Mouse (Mus musculus) frontal cortex, postnatal 36 days (tissue): ENCODE results near the gene Gpr157.
"Not testable (repeated sequence)": the region's sequence is repeated elsewhere in the genome, so short reads cannot be mapped to it uniquely, and the experiment has no call there.

Experiments used
- DNase-seq, 2 experiments: peaks; one replicate each; pipeline ENCODE4 v3.0.0; 2022; ENCODE audit warnings: low spot score in 2 of 2

Gpr157 gene

GRCm38 (mm10) chr4:150087161-150087889, at the start of gene Gpr157:
Gene Gpr157, plus strand, starts transcription at chr4:150087365.
- peak; percentile 84 to 85 for DNase-seq

- DNase-seq = no peak
Measured at GRCm38 (mm10) chr4:150038533-150038932, 48.6 kb upstream of the Gpr157 start.

- DNase-seq = no peak
Measured at GRCm38 (mm10) chr4:150040003-150040581, 47.1 kb upstream of the Gpr157 start.

GRCm38 (mm10) chr4:150040856-150041255, 46.3 kb upstream of the Gpr157 start:
- DNase-seq = not testable (repeated sequence)

- DNase-seq = no peak
Measured at GRCm38 (mm10) chr4:150041346-150042110, 45.6 kb upstream of the Gpr157 start.

GRCm38 (mm10) chr4:150043591-150043990, 43.6 kb upstream of the Gpr157 start:
- no peak for DNase-seq

GRCm38 (mm10) chr4:150048038-150048437, 39.1 kb upstream of the Gpr157 start:
- DNase-seq = no peak

GRCm38 (mm10) chr4:150048478-150049156, 38.5 kb upstream of the Gpr157 start:
- no peak for DNase-seq

- DNase-seq = no peak
Measured at GRCm38 (mm10) chr4:150049157-150049513, 38.0 kb upstream of the Gpr157 start.

GRCm38 (mm10) chr4:150049564-150050226, 37.5 kb upstream of the Gpr157 start:
- no peak for DNase-seq

GRCm38 (mm10) chr4:150051514-150051913, 35.7 kb upstream of the Gpr157 start:
- no peak for DNase-seq

- no peak for DNase-seq
Measured at GRCm38 (mm10) chr4:150052380-150052779, 34.8 kb upstream of the Gpr157 start.

GRCm38 (mm10) chr4:150056171-150056570, 31.0 kb upstream of the Gpr157 start:
- DNase-seq = no peak

GRCm38 (mm10) chr4:150057722-150058121, 29.4 kb upstream of the Gpr157 start:
- DNase-seq = no peak

GRCm38 (mm10) chr4:150059841-150060468, 27.2 kb upstream of the Gpr157 start:
- no peak for DNase-seq

GRCm38 (mm10) chr4:150060469-150061170, 26.5 kb upstream of the Gpr157 start:
- DNase-seq = no peak

- DNase-seq = no peak
Measured at GRCm38 (mm10) chr4:150061432-150062225, 25.5 kb upstream of the Gpr157 start.

GRCm38 (mm10) chr4:150066706-150067323, 20.4 kb upstream of the Gpr157 start:
- DNase-seq = no peak

GRCm38 (mm10) chr4:150068216-150068615, 18.9 kb upstream of the Gpr157 start:
- DNase-seq = no peak
